Mouse (Mus musculus) frontal cortex, postnatal 25 days (tissue): ENCODE measurements around the gene Gjd3.
"Not testable (repeated sequence)": the region's sequence is repeated elsewhere in the genome, so short reads cannot be mapped to it uniquely, and the experiment has no call there.

Experiments
- DNase-seq, 2 experiments: peaks; one replicate each; pipeline ENCODE4 v3.0.0; 2022; ENCODE audit warnings: low spot score in 2 of 2

Gene Gjd3

DNA sequence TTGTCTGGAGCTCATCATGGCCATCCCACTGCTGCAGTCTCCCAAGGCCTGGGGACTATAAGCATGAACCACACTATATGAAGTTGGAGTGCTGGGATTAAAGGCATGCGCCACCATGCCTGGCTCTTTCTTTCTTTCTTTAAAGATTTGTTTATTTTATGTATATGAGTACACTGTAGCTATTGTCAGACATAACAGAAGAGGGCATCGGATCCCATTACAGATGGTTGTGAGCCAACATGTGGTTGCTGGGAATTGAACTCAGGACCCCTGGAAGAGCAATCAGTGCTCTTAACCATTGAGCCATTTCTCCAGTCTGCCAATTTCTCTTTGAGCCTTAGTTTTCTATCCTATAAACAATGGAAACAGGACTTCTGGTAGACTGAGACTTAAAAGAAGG is 49.0 kb downstream of the Gjd3 start:
- DNase-seq: not testable (repeated sequence)

DNA sequence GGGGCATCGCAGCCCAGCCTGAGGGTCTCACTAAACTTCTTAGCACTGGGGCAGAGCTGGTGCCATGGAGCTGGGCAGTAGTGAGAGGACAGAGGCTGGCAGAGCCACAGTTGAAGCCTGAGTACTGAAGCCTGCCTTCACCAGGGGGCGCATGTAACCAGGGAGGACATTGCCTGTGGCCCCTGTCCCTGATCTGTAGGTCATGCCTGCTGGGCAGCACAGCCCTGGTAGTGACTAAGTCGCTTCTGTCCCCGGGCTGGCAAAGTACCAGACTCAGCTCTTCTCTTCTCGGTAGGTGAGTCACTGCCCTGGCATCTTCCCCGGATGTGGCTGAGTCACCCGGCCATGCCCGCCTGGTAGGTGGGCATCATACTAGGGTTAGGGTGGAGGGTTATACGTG is 49.7 kb downstream of the Gjd3 start:
- no peak for DNase-seq

DNA sequence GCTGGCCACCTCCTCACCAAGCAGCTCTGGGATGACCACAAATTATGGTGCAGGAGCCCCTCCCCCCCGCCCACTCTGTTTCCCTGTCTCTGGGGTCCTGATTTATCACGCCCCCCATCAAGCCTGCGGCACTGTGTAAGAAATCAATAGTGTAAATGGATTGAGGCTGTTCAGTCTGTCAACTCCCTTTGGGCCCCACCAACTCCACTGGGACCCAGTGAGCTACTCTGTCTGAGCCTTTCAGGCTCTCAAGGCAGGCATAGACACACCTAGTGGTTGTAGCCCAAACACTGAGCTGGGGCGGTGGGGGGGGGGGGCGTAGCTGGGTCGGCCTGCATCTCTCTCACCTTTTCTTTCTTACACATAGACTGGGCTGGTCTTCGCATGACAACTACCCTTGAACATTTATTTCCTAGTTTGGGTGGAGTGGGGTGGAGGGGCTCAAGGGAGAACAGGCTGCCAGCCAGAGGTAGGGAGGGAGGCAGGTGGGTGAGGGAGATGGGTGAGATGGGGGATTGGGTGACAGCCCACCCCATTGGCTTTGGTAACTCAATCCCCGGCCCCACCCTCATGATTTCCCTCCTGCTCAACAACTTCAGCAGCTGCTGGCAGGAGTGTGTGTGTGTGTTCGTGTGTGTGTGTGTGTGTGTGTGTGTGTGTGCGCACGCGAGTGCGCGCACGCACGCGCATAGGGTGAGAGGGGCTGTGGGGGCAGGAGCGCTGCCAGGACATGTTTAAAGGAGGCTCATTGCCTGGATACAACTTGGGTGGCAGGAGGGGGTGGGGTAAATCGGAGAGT is 50.3 kb downstream of the Gjd3 start:
- DNase-seq: no peak
